Mouse (Mus musculus) lung, postnatal 14 days (tissue): ENCODE measurements around the gene Gm10295.
A peak's percentile ranks its signal among the peaks of the same experiment; 100 is the strongest.

Experiments
- DNase-seq: peaks from one replicate; pipeline ENCODE4 v3.0.0; 2021

The Gm10295 gene

DNA sequence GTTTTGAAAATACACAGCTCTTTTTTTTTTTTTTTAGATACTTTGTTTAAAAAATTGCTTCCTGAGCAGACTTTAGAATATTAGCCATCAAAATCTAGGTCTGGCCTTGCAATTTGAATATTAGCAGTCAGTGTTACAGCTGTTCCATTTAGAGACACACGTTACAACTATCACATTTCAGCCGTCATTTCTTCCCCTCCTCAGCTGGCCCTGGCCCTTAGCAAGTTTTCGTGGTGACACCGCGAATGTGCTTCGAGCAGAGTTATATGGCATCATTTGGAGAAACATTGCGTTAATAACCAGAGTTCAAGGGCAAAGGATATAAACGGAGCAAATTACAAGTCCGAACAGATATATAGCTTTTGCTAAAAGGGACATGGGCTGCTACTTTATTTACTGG is 2.4 kb downstream of the Gm10295 start:
- DNase-seq: peak; percentile 16

- DNase-seq: peak; percentile 43
These were observed 26.2 kb downstream of the Gm10295 start for GRCm38 (mm10) chr7:71324919-71325583.

DNA sequence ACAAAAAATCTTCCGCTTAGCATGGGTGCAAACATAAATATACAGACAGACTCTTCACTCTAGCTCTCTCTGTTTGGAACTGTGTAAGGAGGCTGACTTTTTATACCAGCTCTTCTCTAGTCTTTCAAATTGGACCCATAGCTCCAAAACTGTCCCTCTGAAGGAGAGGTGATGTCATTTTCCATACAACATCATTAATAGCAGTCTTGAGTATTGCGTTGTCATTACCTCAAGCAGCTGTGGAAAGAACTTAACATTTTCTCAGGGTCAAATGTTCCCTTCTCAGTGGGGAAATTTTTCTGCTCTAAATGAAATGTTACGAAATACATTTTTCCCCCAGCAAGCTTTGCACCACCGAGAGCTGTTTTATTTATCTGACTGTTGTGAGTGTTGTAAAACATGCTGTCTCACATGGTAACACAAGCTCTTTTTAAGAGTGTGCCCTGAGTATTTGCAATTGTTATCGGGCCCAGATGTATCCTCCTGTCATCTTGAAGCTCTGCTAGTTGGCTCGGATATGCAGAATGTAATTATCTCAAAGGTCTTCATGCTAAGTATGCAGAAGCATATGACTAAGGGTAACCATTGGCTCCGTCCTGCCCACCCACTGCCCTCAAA is 38.0 kb downstream of the Gm10295 start:
- DNase-seq: peak; percentile 21

- DNase-seq: no peak
These were observed 38.9 kb downstream of the Gm10295 start for GRCm38 (mm10) chr7:71312375-71312774.

- DNase-seq: peak; percentile 39
These were observed 39.9 kb downstream of the Gm10295 start for GRCm38 (mm10) chr7:71311411-71311810.

DNA sequence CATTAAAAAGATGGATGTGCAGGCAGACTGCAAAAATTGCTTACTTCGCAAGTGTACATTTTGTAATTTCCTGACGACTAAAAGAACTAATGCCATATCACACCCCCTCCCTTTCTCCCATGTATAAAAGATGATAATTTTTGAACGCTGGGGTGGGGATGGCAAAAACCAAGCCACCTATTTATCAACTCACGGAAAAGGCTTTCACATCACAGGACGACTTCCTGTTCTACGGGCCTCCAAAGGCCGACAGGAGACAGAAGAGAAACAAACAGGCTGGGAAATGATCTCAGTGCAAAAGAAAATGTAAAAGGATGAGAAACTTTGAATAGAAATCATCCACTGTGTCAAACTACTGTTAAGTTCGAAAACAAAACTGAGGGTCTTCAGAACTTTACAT is 43.2 kb downstream of the Gm10295 start:
- no peak for DNase-seq

- no peak for DNase-seq
These were observed 48.6 kb downstream of the Gm10295 start for GRCm38 (mm10) chr7:71302714-71303113.
